Mouse (Mus musculus): ENCODE data around the gene Vsnl1.

DNA sequence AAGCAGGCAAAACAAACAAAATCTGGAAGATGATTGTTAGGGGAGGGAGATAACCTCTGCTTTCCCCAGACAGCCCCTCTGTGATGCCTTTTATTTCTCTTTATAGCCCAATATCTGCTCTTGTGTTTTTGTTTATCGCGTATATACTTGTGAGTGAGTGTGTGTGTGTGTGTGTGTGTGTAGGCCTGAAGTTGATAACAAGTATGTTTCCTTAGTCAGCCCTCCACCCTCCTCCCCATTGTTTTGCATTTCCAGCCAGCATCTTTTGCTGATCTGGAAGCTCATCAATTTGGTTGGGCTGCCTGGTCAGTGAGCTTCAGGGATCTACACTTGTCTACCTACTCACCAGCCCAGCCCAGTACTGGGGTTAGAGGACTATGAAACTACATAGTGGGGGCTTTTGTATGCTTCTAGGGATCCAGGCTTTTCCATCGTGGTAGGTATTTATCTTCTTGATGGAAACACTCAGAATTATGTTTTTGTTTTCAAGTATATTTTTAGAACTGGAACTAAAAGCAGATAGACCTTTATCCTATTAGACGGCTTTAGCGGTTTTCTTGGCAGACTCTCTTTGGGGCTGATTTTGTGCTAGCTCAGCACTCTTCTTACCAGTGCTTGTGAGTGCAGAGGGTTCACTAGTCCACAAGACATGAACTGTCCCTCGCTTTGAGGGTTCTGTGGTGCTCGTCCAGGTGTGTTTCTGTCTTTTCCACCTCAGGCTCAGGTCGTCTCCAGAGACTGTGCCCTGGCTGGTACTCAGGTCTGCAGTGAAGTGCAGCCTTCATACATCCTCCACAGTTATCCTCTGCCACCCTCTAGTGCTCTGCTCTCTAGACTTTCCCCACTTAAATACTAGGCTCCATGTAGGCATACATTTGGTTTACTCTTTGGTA, 129.4 kb downstream of the Vsnl1 start:
- TF ChIP-seq POLR2A (IDR thresholded peaks at IDR 0.05; ENCODE audit: insufficient read length, low read depth) (no peak), USF1 (IDR thresholded peaks at IDR 0.05; ENCODE audit: low read depth) (no peak), SRF (IDR thresholded peaks at IDR 0.05; ENCODE audit: control insufficient read depth, insufficient read length, low read depth) (no peak), MYOD1 (IDR thresholded peaks at IDR 0.05; ENCODE audit: control insufficient read depth in 1 of 3, insufficient read length in 2 of 3, low read depth in 2 of 3) (no peak)

All from myocyte (in vitro differentiated cells).